Mouse (Mus musculus) CH12.LX (cell line): ENCODE measurements around the gene Npas4. TPM values are rescaled to one million over a fixed set of nuclear protein-coding genes. Genes with fewer than 3 reads are reported as not detected.

Experiments
- polyA plus RNA-seq: library from polyadenylated mRNA; unstranded; fragments of >175 nt; gene quantifications from 2 replicates; pipeline ENCODE4 v1.2.1, GENCODE M21; 2012; ENCODE audit warnings: low read depth; ENCODE audit not compliant: insufficient read length
- total RNA-seq, 2 experiments: library from RNA; depleted of rRNA; stranded (reverse); fragments of 300-350 nt in 1 of 2; fragments of >200 nt in 1 of 2; gene quantifications; 2 replicates each; pipeline ENCODE4 v1.2.3; 2012 to 2014

The Npas4 gene
- total and polyA plus RNA-seq, 3 experiments = not detected

Other genes starting within 250 kb of the Npas4 start
Only the 20 nearest of the 24 such genes appear.
- gene Ccs, start 151.0 kb downstream of the Npas4 start, total RNA-seq (2012; rRNA removed) = 42.1 and 42.6 TPM in 2 replicates
- 25.6 and 30.7 TPM in 2 replicates for gene Ccs, start 151.0 kb downstream of the Npas4 start, total RNA-seq (2014; rRNA removed)
- 32.0 and 39.1 TPM in 2 replicates for gene Ccs, start 151.0 kb downstream of the Npas4 start, polyA plus RNA-seq
- not detected in 2 replicates for gene Ccdc87, start 150.9 kb downstream of the Npas4 start, total RNA-seq (2012; rRNA removed)
- not detected in 2 replicates for gene Ccdc87, start 150.9 kb downstream of the Npas4 start, total RNA-seq (2014; rRNA removed)
- not detected in 2 replicates for gene Ccdc87, start 150.9 kb downstream of the Npas4 start, polyA plus RNA-seq
- gene Ctsf, start 135.2 kb downstream of the Npas4 start, total RNA-seq (2012; rRNA removed) = not detected in 2 replicates
- gene Ctsf, start 135.2 kb downstream of the Npas4 start, total RNA-seq (2014; rRNA removed) = not detected in 2 replicates
- gene Ctsf, start 135.2 kb downstream of the Npas4 start, polyA plus RNA-seq = not detected in 2 replicates
- 0.34 and 0.67 TPM in 2 replicates for gene Actn3, start 112.4 kb downstream of the Npas4 start, total RNA-seq (2012; rRNA removed)
- 0.32 TPM in 1 of 2 replicates, not detected in the other for gene Actn3, start 112.4 kb downstream of the Npas4 start, total RNA-seq (2014; rRNA removed)
- gene Actn3, start 112.4 kb downstream of the Npas4 start, polyA plus RNA-seq = 0.37 and 0.41 TPM in 2 replicates
- 8.0 and 8.4 TPM in 2 replicates for gene Zdhhc24, start 111.6 kb downstream of the Npas4 start, total RNA-seq (2012; rRNA removed)
- 4.5 and 5.0 TPM in 2 replicates for gene Zdhhc24, start 111.6 kb downstream of the Npas4 start, total RNA-seq (2014; rRNA removed)
- 4.7 and 5.0 TPM in 2 replicates for gene Zdhhc24, start 111.6 kb downstream of the Npas4 start, polyA plus RNA-seq
- gene Bbs1, start 83.7 kb downstream of the Npas4 start, total RNA-seq (2012; rRNA removed) = 2.7 and 3.0 TPM in 2 replicates
- 2.0 and 3.1 TPM in 2 replicates for gene Bbs1, start 83.7 kb downstream of the Npas4 start, total RNA-seq (2014; rRNA removed)
- 2.1 and 2.8 TPM in 2 replicates for gene Bbs1, start 83.7 kb downstream of the Npas4 start, polyA plus RNA-seq
- gene Dpp3, start 62.0 kb downstream of the Npas4 start, total RNA-seq (2012; rRNA removed) = 89.7 and 109 TPM in 2 replicates
- 74.0 and 79.6 TPM in 2 replicates for gene Dpp3, start 62.0 kb downstream of the Npas4 start, total RNA-seq (2014; rRNA removed)
- 97.3 and 100.0 TPM in 2 replicates for gene Dpp3, start 62.0 kb downstream of the Npas4 start, polyA plus RNA-seq
- gene Peli3, start 47.2 kb downstream of the Npas4 start, total RNA-seq (2012; rRNA removed) = 0.42 TPM in 1 of 2 replicates, not detected in the other
- 0.07 TPM in 1 of 2 replicates, not detected in the other for gene Peli3, start 47.2 kb downstream of the Npas4 start, total RNA-seq (2014; rRNA removed)
- not detected in 2 replicates for gene Peli3, start 47.2 kb downstream of the Npas4 start, polyA plus RNA-seq
- gene Mrpl11, start 28.2 kb downstream of the Npas4 start, total RNA-seq (2012; rRNA removed) = 74.0 and 100 TPM in 2 replicates
- gene Mrpl11, start 28.2 kb downstream of the Npas4 start, total RNA-seq (2014; rRNA removed) = 160 and 171 TPM in 2 replicates
- 101 and 102 TPM in 2 replicates for gene Mrpl11, start 28.2 kb downstream of the Npas4 start, polyA plus RNA-seq
- gene Slc29a2, start 33.5 kb upstream of the Npas4 start, total RNA-seq (2012; rRNA removed) = 4.2 and 6.7 TPM in 2 replicates
- gene Slc29a2, start 33.5 kb upstream of the Npas4 start, total RNA-seq (2014; rRNA removed) = 0.96 and 2.1 TPM in 2 replicates
- gene Slc29a2, start 33.5 kb upstream of the Npas4 start, polyA plus RNA-seq = 5.6 and 6.6 TPM in 2 replicates
- 9.8 and 12.1 TPM in 2 replicates for gene B4gat1, start 48.5 kb upstream of the Npas4 start, total RNA-seq (2012; rRNA removed)
- gene B4gat1, start 48.5 kb upstream of the Npas4 start, total RNA-seq (2014; rRNA removed) = 6.9 and 7.7 TPM in 2 replicates
- gene B4gat1, start 48.5 kb upstream of the Npas4 start, polyA plus RNA-seq = 5.2 and 5.6 TPM in 2 replicates
- gene AC124502.3, start 48.6 kb upstream of the Npas4 start, total RNA-seq (2012; rRNA removed) = 1.3 and 2.1 TPM in 2 replicates
- 0.15 and 0.22 TPM in 2 replicates for gene AC124502.3, start 48.6 kb upstream of the Npas4 start, total RNA-seq (2014; rRNA removed)
- gene AC124502.3, start 48.6 kb upstream of the Npas4 start, polyA plus RNA-seq = 0.29 TPM in 1 of 2 replicates, not detected in the other
- 22.8 and 24.6 TPM in 2 replicates for gene Brms1, start 51.0 kb upstream of the Npas4 start, total RNA-seq (2012; rRNA removed)
- gene Brms1, start 51.0 kb upstream of the Npas4 start, total RNA-seq (2014; rRNA removed) = 30.0 and 36.3 TPM in 2 replicates
- 50.9 and 63.7 TPM in 2 replicates for gene Brms1, start 51.0 kb upstream of the Npas4 start, polyA plus RNA-seq
- gene Rin1, start 60.2 kb upstream of the Npas4 start, total RNA-seq (2012; rRNA removed) = 0.47 and 0.92 TPM in 2 replicates
- gene Rin1, start 60.2 kb upstream of the Npas4 start, total RNA-seq (2014; rRNA removed) = 0.13 and 0.30 TPM in 2 replicates
- gene Rin1, start 60.2 kb upstream of the Npas4 start, polyA plus RNA-seq = 0.74 and 0.89 TPM in 2 replicates
- gene Cd248, start 77.8 kb upstream of the Npas4 start, total RNA-seq (2012; rRNA removed) = not detected in 2 replicates
- not detected in 2 replicates for gene Cd248, start 77.8 kb upstream of the Npas4 start, total RNA-seq (2014; rRNA removed)
- not detected in 2 replicates for gene Cd248, start 77.8 kb upstream of the Npas4 start, polyA plus RNA-seq
- gene Tmem151a, start 95.2 kb upstream of the Npas4 start, total RNA-seq (2012; rRNA removed) = not detected in 2 replicates
- gene Tmem151a, start 95.2 kb upstream of the Npas4 start, total RNA-seq (2014; rRNA removed) = not detected in 2 replicates
- gene Tmem151a, start 95.2 kb upstream of the Npas4 start, polyA plus RNA-seq = not detected in 2 replicates
- 62.6 and 65.0 TPM in 2 replicates for gene Yif1a, start 98.2 kb upstream of the Npas4 start, total RNA-seq (2012; rRNA removed)
- 63.6 and 72.4 TPM in 2 replicates for gene Yif1a, start 98.2 kb upstream of the Npas4 start, total RNA-seq (2014; rRNA removed)
- gene Yif1a, start 98.2 kb upstream of the Npas4 start, polyA plus RNA-seq = 33.1 and 39.0 TPM in 2 replicates
- gene Cnih2, start 108.2 kb upstream of the Npas4 start, total RNA-seq (2012; rRNA removed) = 0.55 and 0.72 TPM in 2 replicates
- gene Cnih2, start 108.2 kb upstream of the Npas4 start, total RNA-seq (2014; rRNA removed) = 0.23 TPM in 1 of 2 replicates, not detected in the other
- gene Cnih2, start 108.2 kb upstream of the Npas4 start, polyA plus RNA-seq = 1.7 and 2.2 TPM in 2 replicates
- 78.4 and 90.6 TPM in 2 replicates for gene Rab1b, start 116.8 kb upstream of the Npas4 start, total RNA-seq (2012; rRNA removed)
- gene Rab1b, start 116.8 kb upstream of the Npas4 start, total RNA-seq (2014; rRNA removed) = 76.3 and 88.3 TPM in 2 replicates
- 80.5 and 87.1 TPM in 2 replicates for gene Rab1b, start 116.8 kb upstream of the Npas4 start, polyA plus RNA-seq
- gene Klc2, start 128.2 kb upstream of the Npas4 start, total RNA-seq (2012; rRNA removed) = 7.9 and 9.5 TPM in 2 replicates
- 4.8 and 5.9 TPM in 2 replicates for gene Klc2, start 128.2 kb upstream of the Npas4 start, total RNA-seq (2014; rRNA removed)
- gene Klc2, start 128.2 kb upstream of the Npas4 start, polyA plus RNA-seq = 9.5 and 12.0 TPM in 2 replicates